ENCODE assay signal across 13 mouse cellular contexts in genomic region chr4:107886371-107886770, GRCm38 (mm10).
"Had no signal": no experiment of that assay in that cellular context is flagged by ENCODE, and none has a peak within 500 bp of the region (broad histone marks: within the 10 kb centered on the region; RNA-seq: fewer than 3 reads in every experiment).

No protein-coding gene starts in this region.

- DNase-seq: gastrocnemius, adult 2 months; gastrocnemius, postnatal 10 days; gastrocnemius, postnatal 25 days; heart, adult 18-20 months; heart, postnatal 10 days; heart, postnatal 4 days; kidney, adult 18-20 months; kidney, adult 8-10 months; kidney, postnatal 10 days; kidney, postnatal 25 days; kidney, postnatal 4 days; liver; liver, embryonic 13.5 days had no signal
